Mouse (Mus musculus) G1E (cell line): ENCODE data around the gene Rbm47.
"Not testable (repeated sequence)": the region's sequence is repeated elsewhere in the genome, so short reads cannot be mapped to it uniquely, and the experiment has no call there.

Source experiments
- CTCF ChIP-seq: IDR thresholded peaks from 2 replicates; pipeline ENCODE4 v1.5.1; 2012; ENCODE audit warnings: low read depth, low read length, inconsistent platforms, mixed read lengths
- GATA1 ChIP-seq: IDR thresholded peaks from 2 replicates; pipeline ENCODE4 v1.6.1; 2012; ENCODE audit warnings: borderline replicate concordance, low read length, inconsistent platforms, mixed read lengths
- GATA2 ChIP-seq: IDR thresholded peaks from 2 replicates; pipeline ENCODE4 v1.6.1; 2012; ENCODE audit warnings: low read depth, low read length, inconsistent platforms, borderline replicate concordance

DNA sequence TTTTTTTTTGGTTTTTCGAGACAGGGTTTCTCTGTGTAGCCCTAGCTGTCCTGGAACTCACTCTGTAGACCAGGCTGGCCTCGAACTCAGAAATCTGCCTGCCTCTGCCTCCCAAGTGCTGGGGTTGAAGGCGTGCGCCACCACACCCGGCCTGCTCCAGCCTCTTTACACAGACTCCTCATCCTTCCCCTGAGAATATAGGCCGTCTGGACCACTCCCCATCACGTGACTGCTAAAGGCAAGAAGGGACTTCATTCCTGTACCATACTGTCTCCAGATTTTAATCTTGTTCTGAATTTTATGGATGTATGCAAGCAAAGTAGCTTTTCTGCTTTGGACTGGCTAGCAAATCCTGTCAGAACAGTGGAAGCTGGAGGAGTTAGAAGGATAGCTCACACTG, 15.7 kb upstream of the Rbm47 start:
- not testable (repeated sequence) for TF ChIP-seq GATA2, CTCF, GATA1
